Mouse (Mus musculus): ENCODE measurements around the gene Il1rn. TPM values are rescaled to one million over a fixed set of nuclear protein-coding genes. Genes with fewer than 3 reads are reported as not detected.

Gene Il1rn
- polyA plus RNA-seq, 1 experiment from 2014 or later = 0.61 TPM

GRCm38 (mm10) chr2:24351159-24351558, 14.5 kb downstream of the Il1rn start:
- WGBS = 77% methylated on average over 2 of the region's 2 CpGs
- no peak for ATAC-seq (ENCODE audit: low FRiP score, low read depth)

GRCm38 (mm10) chr2:24353042-24353441, 16.4 kb downstream of the Il1rn start:
- WGBS = 89% methylated on average over 2 of the region's 2 CpGs

More at GRCm38 (mm10) chr2:24351159-24351558, 14.5 kb downstream of the Il1rn start:
- no peak overlapping the region for H3K9ac ChIP-seq
- H3K27me3 ChIP-seq = no peaks in the 10 kb centered on the region
- H3K27ac ChIP-seq = no peak overlapping the region
- H3K9me3 ChIP-seq = no peaks in the 10 kb centered on the region
- no peaks in the 10 kb centered on the region for H3K36me3 ChIP-seq
- H3K4me2 ChIP-seq (replicated peaks) = no peak overlapping the region
- H3K4me1 ChIP-seq = no peaks in the 10 kb centered on the region
- H3K4me3 ChIP-seq = no peak overlapping the region

GRCm38 (mm10) chr2:24357642-24358041, 21.0 kb downstream of the Il1rn start:
- no peak for ATAC-seq (ENCODE audit: low FRiP score, low read depth)
- H3K4me2 ChIP-seq (replicated peaks) = no peak overlapping the region
- H3K4me3 ChIP-seq = no peak overlapping the region
- H3K27ac ChIP-seq = no peak overlapping the region
- no peak overlapping the region for H3K9ac ChIP-seq
- H3K36me3 ChIP-seq = no peaks in the 10 kb centered on the region
- WGBS = 4% methylated on average over 1 of the region's 1 CpGs
- H3K9me3 ChIP-seq = no peaks in the 10 kb centered on the region
- H3K27me3 ChIP-seq = no peaks in the 10 kb centered on the region
- no peaks in the 10 kb centered on the region for H3K4me1 ChIP-seq

More at GRCm38 (mm10) chr2:24353042-24353441, 16.4 kb downstream of the Il1rn start:
- no peak overlapping the region for H3K27ac ChIP-seq
- no peak for ATAC-seq (ENCODE audit: low FRiP score, low read depth)
- no peak overlapping the region for H3K4me2 ChIP-seq (replicated peaks)
- no peaks in the 10 kb centered on the region for H3K27me3 ChIP-seq
- H3K36me3 ChIP-seq = no peaks in the 10 kb centered on the region
- H3K4me1 ChIP-seq = no peaks in the 10 kb centered on the region
- no peak overlapping the region for H3K4me3 ChIP-seq
- H3K9me3 ChIP-seq = no peaks in the 10 kb centered on the region
- H3K9ac ChIP-seq = no peak overlapping the region

DNA sequence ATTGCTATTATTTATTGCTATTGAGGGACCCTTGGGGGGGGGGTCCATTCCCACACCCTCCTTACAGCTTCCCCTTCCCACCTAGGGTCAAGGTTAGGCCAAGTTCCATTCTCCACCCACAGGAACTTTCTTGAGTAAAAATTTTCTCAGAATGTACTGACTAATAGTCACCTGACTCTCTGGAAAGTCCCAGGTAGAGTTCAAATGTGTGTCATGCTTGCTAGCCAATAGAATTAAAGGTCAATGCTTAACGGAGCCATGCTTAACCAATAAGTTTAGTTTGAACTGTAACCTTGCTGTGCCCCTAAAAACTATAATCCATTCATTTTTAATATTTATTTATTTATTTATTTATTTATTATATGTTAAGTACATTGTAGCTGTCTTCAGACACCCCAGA, 22.7 kb downstream of the Il1rn start:
- H3K27ac ChIP-seq = no peak overlapping the region
- H3K9me3 ChIP-seq = no peaks in the 10 kb centered on the region
- no peak overlapping the region for H3K9ac ChIP-seq
- ATAC-seq (ENCODE audit: low FRiP score, low read depth) = no peak
- no peak overlapping the region for H3K4me2 ChIP-seq (replicated peaks)
- no peaks in the 10 kb centered on the region for H3K36me3 ChIP-seq
- no peaks in the 10 kb centered on the region for H3K27me3 ChIP-seq
- no peaks in the 10 kb centered on the region for H3K4me1 ChIP-seq
- no peak overlapping the region for H3K4me3 ChIP-seq
- 91% methylated on average over 1 of the region's 1 CpGs for WGBS

DNA sequence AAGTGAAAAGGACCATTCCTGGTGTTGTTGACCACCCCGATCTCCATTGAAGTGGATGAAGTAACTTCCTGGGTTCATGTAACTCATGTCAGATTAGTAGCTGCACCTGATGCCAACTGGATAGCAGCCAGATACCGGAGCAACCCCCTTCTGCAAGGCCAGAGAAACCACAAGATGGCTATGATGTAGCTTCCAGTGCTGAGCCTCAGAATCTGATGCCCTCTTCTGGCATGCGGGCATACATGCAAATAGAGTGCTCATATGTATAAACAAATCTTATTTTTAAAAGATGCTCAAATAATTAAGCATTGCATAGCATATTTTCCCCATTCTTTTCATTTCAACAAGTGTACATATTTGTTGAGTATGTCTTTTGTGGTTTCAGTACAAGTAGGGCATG, 27.2 kb downstream of the Il1rn start:
- H3K9me3 ChIP-seq = no peaks in the 10 kb centered on the region
- no peak overlapping the region for H3K27ac ChIP-seq
- peaks cover 10% of the 10 kb centered on the region for H3K27me3 ChIP-seq
- H3K36me3 ChIP-seq = no peaks in the 10 kb centered on the region
- 73% methylated on average over 3 of the region's 3 CpGs for WGBS
- no peak for ATAC-seq (ENCODE audit: low FRiP score, low read depth)
- no peak overlapping the region for H3K9ac ChIP-seq
- H3K4me1 ChIP-seq = no peaks in the 10 kb centered on the region; the same call in 1 of the 2 replicates
- H3K4me2 ChIP-seq (replicated peaks) = no peak overlapping the region
- H3K4me3 ChIP-seq = no peak overlapping the region

GRCm38 (mm10) chr2:24366214-24366975, 29.7 kb downstream of the Il1rn start:
- H3K9ac ChIP-seq = no peak overlapping the region
- 73% methylated on average over 12 of the region's 12 CpGs for WGBS
- peaks cover 16% of the 10 kb centered on the region for H3K27me3 ChIP-seq
- ATAC-seq (ENCODE audit: low FRiP score, low read depth) = no peak
- H3K4me3 ChIP-seq = no peak overlapping the region
- H3K4me2 ChIP-seq (replicated peaks) = no peak overlapping the region; the same call in 1 of the 2 replicates
- H3K4me1 ChIP-seq = no peaks in the 10 kb centered on the region; the same call in 1 of the 2 replicates
- H3K27ac ChIP-seq = no peak overlapping the region
- H3K36me3 ChIP-seq = no peaks in the 10 kb centered on the region
- no peaks in the 10 kb centered on the region for H3K9me3 ChIP-seq

GRCm38 (mm10) chr2:24367030-24367894, 30.6 kb downstream of the Il1rn start, which contains the start of gene Psd4:
Gene Psd4, plus strand, starts transcription at chr2:24367580.
- Histone ChIP-seq H3K9me3 (no peaks in the 10 kb centered on the region), H3K27ac (no peak within 1 kb of the TSS), H3K36me3 (no peaks in the 10 kb centered on the region), H3K4me1 (no peaks in the 10 kb centered on the region; the same call in 1 of the 2 replicates), H3K4me2 (replicated peaks) (peak within 1 kb of the TSS; percentile 75), H3K4me3 (peak within 1 kb of the TSS; percentile 43), H3K9ac (peak within 1 kb of the TSS; percentile 63), H3K27me3 (peaks cover 16% of the 10 kb centered on the region)
- peak; percentile 89 for ATAC-seq (ENCODE audit: low FRiP score, low read depth)
- 3% methylated on average over 46 of the region's 47 CpGs for WGBS

DNA sequence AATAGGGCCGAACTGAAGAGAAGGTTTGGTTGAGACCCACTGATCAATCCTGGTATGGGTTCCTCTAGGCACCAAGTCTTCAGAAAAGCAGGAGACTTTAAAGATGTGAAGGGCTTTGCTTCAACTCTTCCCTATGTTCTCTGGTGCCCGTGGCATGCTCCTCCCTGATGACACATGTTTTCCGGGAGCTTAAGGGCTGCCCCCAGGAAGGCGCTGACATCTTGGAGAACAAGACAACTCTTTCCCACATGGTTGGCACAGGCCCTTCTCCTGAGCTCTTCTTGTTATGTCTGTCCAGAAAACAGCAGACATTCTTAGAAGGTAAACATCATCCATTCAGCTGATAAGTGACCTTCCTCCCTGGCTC, 31.2 kb downstream of the Il1rn start:
- 63% methylated on average over 4 of the region's 4 CpGs for WGBS
- Histone ChIP-seq H3K36me3 (no peaks in the 10 kb centered on the region), H3K27ac (no peak overlapping the region), H3K27me3 (peaks cover 16% of the 10 kb centered on the region), H3K4me2 (replicated peaks) (peak overlapping the region; percentile 75), H3K4me1 (no peaks in the 10 kb centered on the region; the same call in 1 of the 2 replicates), H3K9me3 (no peaks in the 10 kb centered on the region), H3K4me3 (peak overlapping the region; percentile 43), H3K9ac (no peak overlapping the region)
- no peak for ATAC-seq (ENCODE audit: low FRiP score, low read depth)

DNA sequence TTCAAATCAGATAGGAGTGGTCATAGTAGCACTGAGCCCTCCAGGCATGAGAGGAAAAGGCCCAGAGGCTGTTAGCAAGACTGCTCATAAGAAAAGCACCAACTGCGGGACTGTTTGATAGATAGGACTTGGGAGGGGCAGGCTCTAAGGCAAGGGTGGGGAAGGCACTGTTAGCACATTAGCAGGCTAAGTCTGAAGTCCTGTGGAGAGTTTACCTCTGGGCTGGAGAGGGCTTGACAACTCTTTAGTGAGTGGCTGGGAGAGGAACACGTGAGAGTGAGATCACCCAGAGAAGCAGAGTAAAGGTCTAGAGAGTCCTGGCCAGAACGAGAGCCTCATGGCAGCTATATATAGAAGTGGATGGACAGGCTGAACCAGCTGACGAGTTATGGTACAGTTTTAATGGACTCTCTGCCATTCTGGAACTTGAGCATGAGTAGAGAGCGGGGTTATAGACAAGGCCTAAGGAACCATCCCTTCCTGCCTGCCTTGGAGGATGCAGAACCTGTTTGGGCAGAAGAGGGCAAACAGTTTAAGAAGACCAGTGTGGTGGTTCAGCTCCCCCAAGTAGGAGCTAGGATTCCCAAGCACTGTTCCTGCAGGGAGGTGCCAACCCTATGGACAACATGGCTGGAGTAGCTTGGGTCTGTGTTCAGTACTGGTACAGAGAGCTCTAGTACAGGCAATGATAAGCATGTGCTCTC, 42.2 kb downstream of the Il1rn start:
- Histone ChIP-seq H3K9ac (no peak overlapping the region), H3K4me3 (no peak overlapping the region), H3K27me3 (no peaks in the 10 kb centered on the region), H3K36me3 (no peaks in the 10 kb centered on the region), H3K4me1 (no peaks in the 10 kb centered on the region), H3K9me3 (no peaks in the 10 kb centered on the region), H3K4me2 (replicated peaks) (no peak overlapping the region), H3K27ac (no peak overlapping the region)
- no peak for ATAC-seq (ENCODE audit: low FRiP score, low read depth)
- WGBS = 68% methylated on average over 5 of the region's 5 CpGs

GRCm38 (mm10) chr2:24382456-24383230, 46.0 kb downstream of the Il1rn start:
- H3K9me3 ChIP-seq = no peaks in the 10 kb centered on the region
- peaks cover 12% of the 10 kb centered on the region for H3K4me1 ChIP-seq
- H3K4me3 ChIP-seq = no peak overlapping the region
- no peak overlapping the region for H3K27ac ChIP-seq
- WGBS = 68% methylated on average over 9 of the region's 9 CpGs
- ATAC-seq (ENCODE audit: low FRiP score, low read depth) = no peak
- no peaks in the 10 kb centered on the region for H3K27me3 ChIP-seq
- no peak overlapping the region for H3K9ac ChIP-seq
- no peak overlapping the region for H3K4me2 ChIP-seq (replicated peaks)
- H3K36me3 ChIP-seq = no peaks in the 10 kb centered on the region

- no peaks in the 10 kb centered on the region for H3K36me3 ChIP-seq
- no peak overlapping the region for H3K4me2 ChIP-seq (replicated peaks)
- WGBS = 59% methylated on average over 3 of the region's 3 CpGs
- H3K9ac ChIP-seq = no peak overlapping the region
- H3K27me3 ChIP-seq = no peaks in the 10 kb centered on the region
- H3K4me3 ChIP-seq = no peak overlapping the region
- no peaks in the 10 kb centered on the region for H3K9me3 ChIP-seq
- H3K4me1 ChIP-seq = peaks cover 12% of the 10 kb centered on the region
- ATAC-seq (ENCODE audit: low FRiP score, low read depth) = no peak
- H3K27ac ChIP-seq = no peak overlapping the region
Measured at GRCm38 (mm10) chr2:24383636-24384035, 47.0 kb downstream of the Il1rn start.

All from limb, embryonic 13.5 days (tissue).